9 mouse cellular contexts compared by ENCODE assay signal in genomic region chr11:40755968-40756367, GRCm38 (mm10). TPM values are rescaled to one million over a fixed set of nuclear protein-coding genes. Genes with fewer than 3 reads are reported as not detected.
DNase-seq lines count a peak whose midpoint lies in the region; ATAC-seq and TF ChIP-seq lines count a peak whose summit lies in the region.
"Had no signal": no experiment of that assay in that cellular context is flagged by ENCODE, and none has a peak within 500 bp of the region (broad histone marks: within the 10 kb centered on the region; RNA-seq: fewer than 3 reads in every experiment).

No protein-coding gene starts in this region.

- 90% methylated on average over 8 of the region's 8 CpGs for WGBS in hindbrain, embryonic 10.5 days
- 94% methylated on average over 8 of the region's 8 CpGs for WGBS in hindbrain, embryonic 11.5 days
- WGBS in stomach, embryonic 14.5 days: 88% methylated on average over 8 of the region's 8 CpGs
- WGBS in stomach, postnatal 0 days: 85% methylated on average over 8 of the region's 8 CpGs
- 93% methylated on average over 8 of the region's 8 CpGs for WGBS in intestine, postnatal 0 days
- 82% methylated on average over 8 of the region's 8 CpGs for whole genome bisulfite sequencing in stomach, embryonic 16.5 days
- WGBS in cerebellum, adult 2 months: 92% methylated on average over 8 of the region's 8 CpGs

- peaks cover 18% of the 10 kb centered on the region for H3K4me1 ChIP-seq in hindbrain, embryonic 10.5 days (replicated peaks)
- H3K4me1 ChIP-seq in hindbrain, embryonic 11.5 days (replicated peaks; ENCODE audit: control insufficient read depth, insufficient read depth, low read length): no peaks in the 10 kb centered on the region
- peaks cover 5% of the 10 kb centered on the region; the same call in 1 of the 2 replicates for H3K4me1 ChIP-seq in stomach, embryonic 14.5 days (ENCODE audit: control insufficient read depth, insufficient read depth, low read length)
- H3K4me1 ChIP-seq in stomach, postnatal 0 days (replicated peaks; ENCODE audit: control insufficient read depth, insufficient read depth): no peaks in the 10 kb centered on the region
- no peaks in the 10 kb centered on the region for H3K4me1 ChIP-seq in intestine, postnatal 0 days (replicated peaks; ENCODE audit: control insufficient read depth, insufficient read depth, low read length)
- H3K4me1 ChIP-seq in stomach, embryonic 16.5 days (ENCODE audit: control insufficient read depth, insufficient read depth, low read length): peaks cover 3% of the 10 kb centered on the region
- peaks cover 10% of the 10 kb centered on the region; the same call in 1 of the 2 replicates for H3K4me1 ChIP-seq in cerebellum, adult 2 months (ENCODE audit: control insufficient read depth, insufficient read depth, low read length)

- TF ChIP-seq POLR2A in cerebellum, adult 2 months (IDR thresholded peaks at IDR 0.05; ENCODE audit: borderline replicate concordance, insufficient read depth, low read length): no peak

- H3K36me3 ChIP-seq in hindbrain, embryonic 10.5 days: 0 out of 2 replicates have a peak, but pooled peaks cover 2% of the 10 kb centered on the region
- no peaks in the 10 kb centered on the region for H3K36me3 ChIP-seq in hindbrain, embryonic 11.5 days (ENCODE audit: control insufficient read depth, insufficient read depth, low read length)
- peaks cover under 1% of the 10 kb centered on the region; the same call in 1 of the 2 replicates for H3K36me3 ChIP-seq in stomach, embryonic 14.5 days (ENCODE audit: control insufficient read depth, insufficient read depth, low read length)
- H3K36me3 ChIP-seq in stomach, postnatal 0 days (ENCODE audit: control insufficient read depth, insufficient read depth, low read length): no peaks in the 10 kb centered on the region
- peaks cover 8% of the 10 kb centered on the region for H3K36me3 ChIP-seq in intestine, postnatal 0 days (ENCODE audit: control insufficient read depth, insufficient read depth)
- no peaks in the 10 kb centered on the region; the same call in 1 of the 2 replicates for H3K36me3 ChIP-seq in stomach, embryonic 16.5 days (ENCODE audit: control insufficient read depth, insufficient read depth, low read length)

- TF ChIP-seq EP300 in stomach, postnatal 0 days (optimal IDR thresholded peaks at IDR 0.05): no peak

- no peaks in the 10 kb centered on the region for H3K9me3 ChIP-seq in hindbrain, embryonic 10.5 days
- H3K9me3 ChIP-seq in hindbrain, embryonic 11.5 days (ENCODE audit: control insufficient read depth, low read length): no peaks in the 10 kb centered on the region
- no peaks in the 10 kb centered on the region for H3K9me3 ChIP-seq in stomach, embryonic 14.5 days (ENCODE audit: control insufficient read depth, low read depth, low read length)
- H3K9me3 ChIP-seq in stomach, postnatal 0 days (ENCODE audit: control insufficient read depth, low read length): no peaks in the 10 kb centered on the region
- H3K9me3 ChIP-seq in intestine, postnatal 0 days (ENCODE audit: control insufficient read depth): no peaks in the 10 kb centered on the region
- no peaks in the 10 kb centered on the region for H3K9me3 ChIP-seq in stomach, embryonic 16.5 days (replicated peaks; ENCODE audit: control insufficient read depth, low read length)

- H3K4me3 ChIP-seq in hindbrain, embryonic 10.5 days: peak overlapping the region; percentile 83; the same call in 1 of the 2 replicates
- no peak overlapping the region for H3K4me3 ChIP-seq in hindbrain, embryonic 11.5 days (ENCODE audit: low read depth, low read length)
- peak overlapping the region; percentile 85; the same call in 1 of the 2 replicates for H3K4me3 ChIP-seq in stomach, embryonic 14.5 days (ENCODE audit: low read depth, low read length)
- H3K4me3 ChIP-seq in stomach, postnatal 0 days (ENCODE audit: low read depth, low read length): no peak overlapping the region
- peak overlapping the region; percentile 89; the same call in 1 of the 2 replicates for H3K4me3 ChIP-seq in intestine, postnatal 0 days (ENCODE audit: low read depth, low read length)
- no peak overlapping the region for H3K4me3 ChIP-seq in stomach, embryonic 16.5 days (replicated peaks; ENCODE audit: low read length)
- no peak overlapping the region for H3K4me3 ChIP-seq in cerebellum, adult 2 months (replicated peaks; ENCODE audit: insufficient read depth, low read depth, low read length)

- TF ChIP-seq CTCF in stomach, postnatal 0 days (IDR thresholded peaks at IDR 0.05; ENCODE audit: low read depth): no peak
- no peak for TF ChIP-seq CTCF in intestine, postnatal 0 days (IDR thresholded peaks at IDR 0.05; ENCODE audit: low read depth)
- TF ChIP-seq CTCF in cerebellum, adult 2 months (IDR thresholded peaks at IDR 0.05; ENCODE audit: borderline replicate concordance, insufficient read depth, low read depth, low read length): no peak

- no peak for ATAC-seq in hindbrain, embryonic 11.5 days (ENCODE audit: low FRiP score)
- no peak for ATAC-seq in stomach, embryonic 14.5 days (ENCODE audit: insufficient number of reproducible peaks, insufficient read depth, low FRiP score, low read depth)
- no peak for ATAC-seq in stomach, postnatal 0 days (ENCODE audit: low FRiP score, low TSS enrichment)
- ATAC-seq in intestine, postnatal 0 days: no peak
- no peak for ATAC-seq in stomach, embryonic 16.5 days (ENCODE audit: insufficient read depth, low FRiP score)

- H3K27me3 ChIP-seq in hindbrain, embryonic 10.5 days (ENCODE audit: insufficient read depth, poor library complexity, severe bottlenecking): no peaks in the 10 kb centered on the region
- H3K27me3 ChIP-seq in hindbrain, embryonic 11.5 days (ENCODE audit: control insufficient read depth, insufficient read depth, low read length): no peaks in the 10 kb centered on the region
- no peaks in the 10 kb centered on the region for H3K27me3 ChIP-seq in stomach, embryonic 14.5 days (ENCODE audit: control insufficient read depth, insufficient read depth, low read length)
- no peaks in the 10 kb centered on the region for H3K27me3 ChIP-seq in stomach, postnatal 0 days (ENCODE audit: control insufficient read depth, insufficient read depth, low read length)
- H3K27me3 ChIP-seq in intestine, postnatal 0 days (replicated peaks; ENCODE audit: control insufficient read depth, insufficient read depth, low read length): no peaks in the 10 kb centered on the region
- no peaks in the 10 kb centered on the region for H3K27me3 ChIP-seq in stomach, embryonic 16.5 days (ENCODE audit: control insufficient read depth, insufficient read depth, low read length)
- no peaks in the 10 kb centered on the region for H3K27me3 ChIP-seq in cerebellum, adult 2 months (ENCODE audit: control insufficient read depth, insufficient read depth, low read length)

- no peak overlapping the region for H3K4me2 ChIP-seq in hindbrain, embryonic 11.5 days (replicated peaks; ENCODE audit: low read depth, low read length)
- H3K4me2 ChIP-seq in stomach, embryonic 14.5 days (replicated peaks; ENCODE audit: low read depth, low read length): peak overlapping the region; percentile 80; the same call in 1 of the 2 replicates
- no peak overlapping the region for H3K4me2 ChIP-seq in stomach, postnatal 0 days (replicated peaks; ENCODE audit: low read depth)
- no peak overlapping the region for H3K4me2 ChIP-seq in intestine, postnatal 0 days (replicated peaks; ENCODE audit: low read depth)
- H3K4me2 ChIP-seq in stomach, embryonic 16.5 days (ENCODE audit: low read depth, low read length): peak overlapping the region; percentile 84; the same call in 1 of the 2 replicates

- no peak overlapping the region for H3K9ac ChIP-seq in hindbrain, embryonic 11.5 days (ENCODE audit: low read depth, low read length)
- H3K9ac ChIP-seq in stomach, embryonic 14.5 days (replicated peaks; ENCODE audit: low read depth, low read length): no peak overlapping the region
- H3K9ac ChIP-seq in stomach, postnatal 0 days (ENCODE audit: low read length): no peak overlapping the region
- H3K9ac ChIP-seq in intestine, postnatal 0 days (ENCODE audit: low read depth, low read length): no peak overlapping the region
- no peak overlapping the region for H3K9ac ChIP-seq in stomach, embryonic 16.5 days (ENCODE audit: low read length)

- peak overlapping the region; percentile 91 for H3K27ac ChIP-seq in hindbrain, embryonic 10.5 days
- no peak overlapping the region for H3K27ac ChIP-seq in hindbrain, embryonic 11.5 days (ENCODE audit: low read depth, low read length)
- H3K27ac ChIP-seq in stomach, embryonic 14.5 days (ENCODE audit: low read length): no peak overlapping the region
- H3K27ac ChIP-seq in stomach, postnatal 0 days (replicated peaks): no peak overlapping the region
- no peak overlapping the region for H3K27ac ChIP-seq in intestine, postnatal 0 days (ENCODE audit: low read depth, low read length)
- no peak overlapping the region for H3K27ac ChIP-seq in stomach, embryonic 16.5 days (ENCODE audit: low read length)
- no peak overlapping the region for H3K27ac ChIP-seq in cerebellum, adult 2 months (ENCODE audit: insufficient read depth, low read length)

- DNase-seq in hindbrain, embryonic 10.5 days (ENCODE audit: low spot score): no peak
- no peak for DNase-seq in hindbrain, embryonic 11.5 days (ENCODE audit: low spot score)
- no peak for DNase-seq in stomach, postnatal 0 days (ENCODE audit: low spot score)
- no peak for DNase-seq in adipocyte (ENCODE audit: low spot score)
- DNase-seq in cerebellum, adult 2 months: no peak
- DNase-seq: heart, adult 11 months had no signal

RNA-seq across cellular contexts. Expression of gene Ccng1, which starts 0.9 kb away (rescaled TPM):
- 35.5 and 37.2 TPM in 2 replicates for polyA plus RNA-seq in hindbrain, embryonic 10.5 days (2016; fragmentation: Nextera tagmentation; extraction: Ambion mirVana)
- polyA plus RNA-seq in hindbrain, embryonic 11.5 days (2014; fragmentation: Nextera tagmentation; extraction: Ambion mirVana): 48.9 and 51.4 TPM in 2 replicates
- 47.2 and 51.2 TPM in 2 replicates for polyA plus RNA-seq in stomach, embryonic 14.5 days (2014; fragmentation: Nextera tagmentation; extraction: Ambion mirVana)
- polyA plus RNA-seq in stomach, postnatal 0 days (2015; fragmentation: Nextera tagmentation; extraction: Ambion mirVana): 32.1 and 33.5 TPM in 2 replicates
- 42.0 and 44.1 TPM in 2 replicates for polyA plus RNA-seq in intestine, postnatal 0 days (2015; fragmentation: Nextera tagmentation; extraction: Ambion mirVana)
- 61.8 and 75.7 TPM in 2 replicates for polyA plus RNA-seq in stomach, embryonic 16.5 days (2015; fragmentation: Nextera tagmentation; extraction: Ambion mirVana)
- polyA plus RNA-seq in cerebellum, adult 2 months (2012; rRNA removed): 26.8 and 27.8 TPM in 2 replicates

RNA-seq across cellular contexts. Expression of gene Nudcd2, which starts 22.5 kb away (rescaled TPM):
- 162 and 193 TPM in 2 replicates for polyA plus RNA-seq in hindbrain, embryonic 10.5 days (2016; fragmentation: Nextera tagmentation; extraction: Ambion mirVana)
- 184 and 196 TPM in 2 replicates for polyA plus RNA-seq in hindbrain, embryonic 11.5 days (2014; fragmentation: Nextera tagmentation; extraction: Ambion mirVana)
- 143 and 149 TPM in 2 replicates for polyA plus RNA-seq in stomach, embryonic 14.5 days (2014; fragmentation: Nextera tagmentation; extraction: Ambion mirVana)
- 79.8 and 83.1 TPM in 2 replicates for polyA plus RNA-seq in stomach, postnatal 0 days (2015; fragmentation: Nextera tagmentation; extraction: Ambion mirVana)
- polyA plus RNA-seq in intestine, postnatal 0 days (2015; fragmentation: Nextera tagmentation; extraction: Ambion mirVana): 70.3 and 71.2 TPM in 2 replicates
- polyA plus RNA-seq in stomach, embryonic 16.5 days (2015; fragmentation: Nextera tagmentation; extraction: Ambion mirVana): 121 and 129 TPM in 2 replicates
- polyA plus RNA-seq in cerebellum, adult 2 months (2012; rRNA removed): 22.2 and 22.9 TPM in 2 replicates

RNA-seq across cellular contexts. Expression of gene Hmmr, which starts 22.7 kb away (rescaled TPM):
- polyA plus RNA-seq in hindbrain, embryonic 10.5 days (2016; fragmentation: Nextera tagmentation; extraction: Ambion mirVana): 40.5 and 53.6 TPM in 2 replicates
- 55.0 TPM in 2 replicates for polyA plus RNA-seq in hindbrain, embryonic 11.5 days (2014; fragmentation: Nextera tagmentation; extraction: Ambion mirVana)
- polyA plus RNA-seq in stomach, embryonic 14.5 days (2014; fragmentation: Nextera tagmentation; extraction: Ambion mirVana): 50.5 and 52.2 TPM in 2 replicates
- polyA plus RNA-seq in stomach, postnatal 0 days (2015; fragmentation: Nextera tagmentation; extraction: Ambion mirVana): 7.9 and 11.5 TPM in 2 replicates
- polyA plus RNA-seq in intestine, postnatal 0 days (2015; fragmentation: Nextera tagmentation; extraction: Ambion mirVana): 8.3 and 8.7 TPM in 2 replicates
- polyA plus RNA-seq in stomach, embryonic 16.5 days (2015; fragmentation: Nextera tagmentation; extraction: Ambion mirVana): 38.4 and 41.1 TPM in 2 replicates
- 0.08 and 0.13 TPM in 2 replicates for polyA plus RNA-seq in cerebellum, adult 2 months (2012; rRNA removed)

Comparison
In these comparisons a context has a peak if more than half of its experiments do, and no peak if none do; other contexts are left out.
1. H3K4me3 ChIP-seq: peak in hindbrain, embryonic 10.5 days (single experiment), stomach, embryonic 14.5 days (single experiment) and intestine, postnatal 0 days (single experiment); none in hindbrain, embryonic 11.5 days (single experiment), stomach, postnatal 0 days (single experiment), stomach, embryonic 16.5 days (single experiment) and cerebellum, adult 2 months (single experiment).
2. H3K4me2 ChIP-seq: peak in stomach, embryonic 14.5 days (single experiment) and stomach, embryonic 16.5 days (single experiment); none in hindbrain, embryonic 11.5 days (single experiment), stomach, postnatal 0 days (single experiment) and intestine, postnatal 0 days (single experiment).